Mouse (Mus musculus) ES-E14 (cell line): ENCODE measurements around the gene Atp1a1.

Source experiments
- CHD2 ChIP-seq: IDR thresholded peaks from 2 replicates; pipeline ENCODE4 v1.6.1; 2014; ENCODE audit warnings: mild to moderate bottlenecking, low read depth, low read length, inconsistent platforms
- HCFC1 ChIP-seq: IDR thresholded peaks from 2 replicates; pipeline ENCODE4 v1.6.1; 2012; ENCODE audit warnings: low read length, inconsistent platforms, borderline replicate concordance; ENCODE audit not compliant: insufficient read depth
- MAFK ChIP-seq: IDR thresholded peaks from 2 replicates; pipeline ENCODE4 v1.6.1; 2014; ENCODE audit warnings: mild to moderate bottlenecking, low read depth, low read length, inconsistent platforms; ENCODE audit not compliant: insufficient read depth

DNA sequence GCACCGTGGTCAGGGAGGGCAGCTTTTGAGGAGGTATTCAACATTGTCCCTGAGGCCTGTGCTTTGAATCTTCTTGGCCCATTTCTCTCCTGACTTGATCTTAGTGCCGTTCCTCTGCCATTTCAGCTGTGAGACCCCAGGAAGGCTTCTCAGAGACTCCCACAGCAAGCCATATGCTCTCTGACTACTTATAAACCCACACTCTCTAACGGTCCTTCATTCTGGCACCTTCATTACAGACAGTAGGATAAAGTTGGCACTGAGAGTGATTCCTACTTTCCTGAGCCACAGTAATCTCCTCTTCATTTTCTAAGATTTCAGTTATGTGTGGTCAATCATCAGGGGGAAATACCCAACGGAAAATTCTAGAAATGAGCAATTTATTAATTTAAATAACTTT lies 14.0 kb upstream of the Atp1a1 start:
- no peak for TF ChIP-seq MAFK
- TF ChIP-seq HCFC1: no peak
- TF ChIP-seq CHD2: no peak
